Mouse (Mus musculus): ENCODE measurements around the gene Troap. TPM values are rescaled to one million over a fixed set of nuclear protein-coding genes. Genes with fewer than 3 reads are reported as not detected.
A peak's percentile ranks its signal among the peaks of the same experiment; 100 is the strongest.

The Troap gene
- polyA plus RNA-seq, 1 experiment: 18.6 TPM

GRCm38 (mm10) chr15:99032041-99032725, 42.2 kb upstream of the Troap start:
- peaks cover 55% of the 10 kb centered on the region for H3K79me2 ChIP-seq (ENCODE audit: control insufficient read depth, insufficient read depth)
- H3K4me2 ChIP-seq (ENCODE audit: low read depth): peak overlapping the region; percentile 94
- peaks cover 26% of the 10 kb centered on the region for H3K36me3 ChIP-seq (ENCODE audit: control insufficient read depth, insufficient read depth)
- H3K4me3 ChIP-seq: peak overlapping the region; percentile 98
- no peak for TF ChIP-seq REST (IDR thresholded peaks at IDR 0.05; ENCODE audit: insufficient read depth, insufficient read length)
- TF ChIP-seq POLR2AphosphoS2 (IDR thresholded peaks at IDR 0.05; ENCODE audit: insufficient read length, low read depth): peak; percentile 38
- no peak for TF ChIP-seq CEBPB (IDR thresholded peaks at IDR 0.05; ENCODE audit: insufficient read depth, poor library complexity, severe bottlenecking)
- no peak for TF ChIP-seq MAX (IDR thresholded peaks at IDR 0.05; ENCODE audit: low read depth)
- no peak for TF ChIP-seq USF1 (IDR thresholded peaks at IDR 0.05; ENCODE audit: low read depth)
- peak; percentile 29 for TF ChIP-seq POLR2A (IDR thresholded peaks at IDR 0.05; ENCODE audit: insufficient read length, low read depth)
- no peaks in the 10 kb centered on the region for H3K27me3 ChIP-seq (ENCODE audit: control insufficient read depth, insufficient read depth, insufficient read length)
- H3ac ChIP-seq (ENCODE audit: control insufficient read depth, insufficient read length): peak overlapping the region; percentile 23

DNA sequence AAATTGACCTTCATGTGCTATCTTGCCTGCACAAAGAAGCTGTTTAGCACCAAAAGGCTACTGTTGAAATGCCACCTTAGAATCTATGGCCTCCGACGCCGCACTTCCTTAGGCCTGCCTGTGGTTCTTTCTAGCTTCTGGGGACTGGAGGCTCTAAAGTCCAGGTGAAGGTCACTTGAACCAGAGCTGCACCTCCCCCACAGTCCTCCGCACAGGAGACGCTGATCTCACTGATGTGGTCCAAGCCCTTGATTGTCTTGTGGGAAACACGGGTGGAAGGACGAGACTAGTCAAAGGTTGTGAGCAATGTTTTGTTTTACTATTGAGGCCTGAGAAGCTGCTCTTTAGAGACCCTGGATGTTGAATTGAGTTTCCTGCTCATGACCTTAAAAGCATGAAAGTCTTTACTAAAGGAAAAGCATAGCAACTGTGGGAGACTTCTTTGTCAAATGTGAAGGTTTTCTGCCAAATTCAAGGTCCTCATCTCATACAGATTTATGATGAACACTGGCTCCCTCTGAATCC, 41.6 kb upstream of the Troap start:
- H3K36me3 ChIP-seq (ENCODE audit: control insufficient read depth, insufficient read depth): peaks cover 27% of the 10 kb centered on the region
- peaks cover 55% of the 10 kb centered on the region for H3K79me2 ChIP-seq (ENCODE audit: control insufficient read depth, insufficient read depth)
- peak overlapping the region; percentile 98 for H3K4me3 ChIP-seq
- peak overlapping the region; percentile 94 for H3K4me2 ChIP-seq (ENCODE audit: low read depth)
- H3ac ChIP-seq (ENCODE audit: control insufficient read depth, insufficient read length): peak overlapping the region; percentile 23
- TF ChIP-seq POLR2A (IDR thresholded peaks at IDR 0.05; ENCODE audit: insufficient read length, low read depth) (peak; percentile 24), REST (IDR thresholded peaks at IDR 0.05; ENCODE audit: insufficient read depth, insufficient read length) (no peak), POLR2AphosphoS2 (IDR thresholded peaks at IDR 0.05; ENCODE audit: insufficient read length, low read depth) (no peak), USF1 (IDR thresholded peaks at IDR 0.05; ENCODE audit: low read depth) (no peak)
- H3K27me3 ChIP-seq (ENCODE audit: control insufficient read depth, insufficient read depth, insufficient read length): no peaks in the 10 kb centered on the region

- TF ChIP-seq USF1 (IDR thresholded peaks at IDR 0.05; ENCODE audit: low read depth) (no peak), MYOG (IDR thresholded peaks at IDR 0.05; ENCODE audit: control insufficient read depth in 1 of 3, insufficient read depth in 1 of 3, insufficient read length in 2 of 3, low read depth in 2 of 3) (no peak), REST (IDR thresholded peaks at IDR 0.05; ENCODE audit: insufficient read depth, insufficient read length) (no peak), TCF3 (IDR thresholded peaks at IDR 0.05; ENCODE audit: insufficient read length, low read depth) (no peak), TCF12 (IDR thresholded peaks at IDR 0.05; ENCODE audit: insufficient read depth, poor library complexity, severe bottlenecking) (no peak), CEBPB (IDR thresholded peaks at IDR 0.05; ENCODE audit: insufficient read depth, poor library complexity, severe bottlenecking) (no peak), MAX (IDR thresholded peaks at IDR 0.05; ENCODE audit: low read depth) (no peak), POLR2A (IDR thresholded peaks at IDR 0.05; ENCODE audit: insufficient read length, low read depth) (no peak), E2F4 (IDR thresholded peaks at IDR 0.05; ENCODE audit: insufficient read depth) (no peak), SRF (IDR thresholded peaks at IDR 0.05; ENCODE audit: control insufficient read depth, insufficient read length, low read depth) (no peak)
- H3K27me3 ChIP-seq (ENCODE audit: control insufficient read depth, insufficient read depth, insufficient read length): no peaks in the 10 kb centered on the region
- H3K79me2 ChIP-seq (ENCODE audit: control insufficient read depth, insufficient read depth): peaks cover 55% of the 10 kb centered on the region
- peak overlapping the region; percentile 94 for H3K4me2 ChIP-seq (ENCODE audit: low read depth)
- peaks cover 35% of the 10 kb centered on the region for H3K36me3 ChIP-seq (ENCODE audit: control insufficient read depth, insufficient read depth)
- peak overlapping the region; percentile 98 for H3K4me3 ChIP-seq
- H3ac ChIP-seq (ENCODE audit: control insufficient read depth, insufficient read length): no peak overlapping the region
Observed at GRCm38 (mm10) chr15:99033498-99034270, 40.7 kb upstream of the Troap start.

DNA sequence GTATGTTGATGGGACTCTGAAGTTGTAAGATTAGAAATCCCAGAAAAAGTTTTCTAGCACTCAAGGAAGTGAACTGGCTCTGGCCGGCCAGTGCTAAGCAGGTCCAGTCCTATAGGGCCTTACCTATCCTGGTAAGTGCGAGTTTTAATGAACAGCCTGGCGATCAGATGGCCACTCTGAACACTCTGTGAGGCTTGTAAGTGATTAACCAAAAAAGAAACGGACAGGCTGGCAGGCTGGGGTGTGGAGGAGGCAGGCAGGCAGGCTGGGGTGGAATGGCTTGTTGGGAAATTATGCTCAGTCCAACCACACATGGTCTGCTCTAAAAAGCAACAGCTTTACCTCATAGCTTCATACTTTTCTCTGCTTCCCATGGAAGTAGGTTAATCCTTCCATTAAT, 38.9 kb upstream of the Troap start:
- Histone ChIP-seq H3K79me2 (ENCODE audit: control insufficient read depth, insufficient read depth) (peaks cover 53% of the 10 kb centered on the region), H3K4me3 (no peak overlapping the region), H3K36me3 (ENCODE audit: control insufficient read depth, insufficient read depth) (peaks cover 38% of the 10 kb centered on the region), H3ac (ENCODE audit: control insufficient read depth, insufficient read length) (no peak overlapping the region), H3K27me3 (ENCODE audit: control insufficient read depth, insufficient read depth, insufficient read length) (no peaks in the 10 kb centered on the region), H3K4me2 (ENCODE audit: low read depth) (no peak overlapping the region)
- no peak for TF ChIP-seq MYOD1 (IDR thresholded peaks at IDR 0.05; ENCODE audit: control insufficient read depth in 1 of 3, insufficient read length in 2 of 3, low read depth in 2 of 3)

DNA sequence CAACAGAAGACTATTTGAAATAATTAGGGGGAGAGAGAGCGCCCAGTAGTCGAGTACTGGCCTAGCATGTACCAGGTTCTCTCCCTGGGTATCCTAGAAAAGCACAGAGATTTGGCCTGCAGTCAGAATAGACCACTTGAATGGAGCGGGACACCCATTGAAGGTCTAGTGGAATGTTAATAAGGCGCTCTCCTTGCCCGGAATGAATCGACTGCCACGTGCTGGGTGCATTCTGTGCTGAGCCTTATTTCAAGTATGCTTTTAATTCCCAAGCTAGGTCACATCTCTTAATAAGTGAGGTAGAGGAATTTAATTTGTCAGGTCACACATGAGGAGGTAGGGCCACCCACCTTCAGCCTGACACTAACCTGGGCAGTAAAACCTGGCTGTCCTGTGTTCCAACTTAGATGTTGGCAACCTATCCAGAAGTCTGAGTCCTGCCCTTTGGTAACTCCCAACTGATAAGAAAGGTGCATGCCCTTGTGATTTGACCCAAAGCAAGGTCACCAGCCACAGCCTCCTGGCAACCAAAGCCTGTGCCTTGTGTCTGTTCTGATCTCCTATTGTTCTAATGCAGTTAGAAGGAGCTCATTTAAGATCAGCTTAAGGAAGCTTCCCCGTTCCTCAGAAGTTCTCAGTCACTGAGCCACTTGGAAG, 38.0 kb upstream of the Troap start:
- H3K79me2 ChIP-seq (ENCODE audit: control insufficient read depth, insufficient read depth): peaks cover 43% of the 10 kb centered on the region
- H3K27me3 ChIP-seq (ENCODE audit: control insufficient read depth, insufficient read depth, insufficient read length): no peaks in the 10 kb centered on the region
- H3K4me2 ChIP-seq (ENCODE audit: low read depth): no peak overlapping the region
- H3K4me3 ChIP-seq: no peak overlapping the region
- no peak overlapping the region for H3ac ChIP-seq (ENCODE audit: control insufficient read depth, insufficient read length)
- TF ChIP-seq MYOG (IDR thresholded peaks at IDR 0.05; ENCODE audit: control insufficient read depth in 1 of 3, insufficient read depth in 1 of 3, insufficient read length in 2 of 3, low read depth in 2 of 3) (no peak), POLR2A (IDR thresholded peaks at IDR 0.05; ENCODE audit: insufficient read length, low read depth) (peak; percentile 18), USF1 (IDR thresholded peaks at IDR 0.05; ENCODE audit: low read depth) (no peak), POLR2AphosphoS2 (IDR thresholded peaks at IDR 0.05; ENCODE audit: insufficient read length, low read depth) (peak; percentile 19)
- peaks cover 38% of the 10 kb centered on the region for H3K36me3 ChIP-seq (ENCODE audit: control insufficient read depth, insufficient read depth)
